Mouse (Mus musculus) brain, embryonic 14.5 days (tissue): ENCODE data around the gene Gucd1.

Source experiments
- CTCF ChIP-seq: fragments of 200-500 bp; IDR thresholded peaks from 2 replicates; pipeline ENCODE4 v1.5.1; 2012; ENCODE audit warnings: inconsistent platforms, mild to moderate bottlenecking, moderate library complexity, borderline replicate concordance; ENCODE audit not compliant: insufficient read depth, insufficient read length; ENCODE audit errors: extremely low read depth
- POLR2A ChIP-seq: fragments of 200-500 bp; IDR thresholded peaks from 2 replicates; pipeline ENCODE4 v1.6.1; 2012; ENCODE audit warnings: mild to moderate bottlenecking, inconsistent platforms, borderline replicate concordance; ENCODE audit not compliant: poor library complexity, insufficient read depth, insufficient read length, severe bottlenecking; ENCODE audit errors: extremely low read depth

DNA sequence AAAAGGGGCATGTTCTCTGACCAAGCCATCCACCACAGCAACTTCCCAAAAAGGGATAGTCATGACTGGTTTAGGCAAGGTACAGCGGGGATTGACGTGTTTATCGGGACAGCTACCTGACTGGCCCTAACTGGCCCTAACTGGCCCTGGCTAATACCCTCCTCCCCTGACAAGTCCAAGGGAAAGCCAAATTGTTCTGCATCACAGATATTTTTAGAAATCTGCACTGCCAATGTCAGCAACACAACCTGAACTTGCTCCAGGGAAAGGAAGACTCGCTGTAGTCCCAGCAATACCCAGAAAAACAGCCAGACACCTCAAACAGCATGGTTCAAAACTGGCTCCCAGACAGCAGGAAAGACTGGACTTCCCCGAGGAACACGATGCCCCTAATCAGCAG, 22.5 kb downstream of the Gucd1 start:
- TF ChIP-seq CTCF, result no peak
- TF ChIP-seq POLR2A, result no peak
